Mouse (Mus musculus) limb, embryonic 13.5 days (tissue): ENCODE results near the gene Irx3. TPM values are rescaled to one million over a fixed set of nuclear protein-coding genes. Genes with fewer than 3 reads are reported as not detected.

Experiments
- ATAC-seq: fragments of 200-750 bp; cut with Nextera tagmentation; 2 replicates; pipeline ENCODE4 v1.8.0; 2017; ENCODE audit warnings: low read depth, moderate number of reproducible peaks, moderate TSS enrichment; ENCODE audit not compliant: low FRiP score
- H3K27ac ChIP-seq: fragments of 300-500 bp; sonication (generic); 2 replicates; pipeline ENCODE4 v1.5.1; 2015; ENCODE audit warnings: inconsistent platforms, mild to moderate bottlenecking, moderate library complexity
- H3K27me3 ChIP-seq: fragments of 300-500 bp; sonication (generic); 2 replicates; pipeline ENCODE4 v1.6.1; 2015; ENCODE audit warnings: mild to moderate bottlenecking, inconsistent platforms
- H3K36me3 ChIP-seq: fragments of 300-500 bp; sonication (generic); 2 replicates; pipeline ENCODE4 v1.6.1; 2015; ENCODE audit warnings: inconsistent platforms, mild to moderate bottlenecking, moderate library complexity
- H3K4me1 ChIP-seq: fragments of 300-500 bp; sonication (generic); 2 replicates; pipeline ENCODE4 v1.6.1; 2015; ENCODE audit warnings: inconsistent platforms
- H3K4me2 ChIP-seq: fragments of 300-500 bp; sonication (generic); replicated peaks from 2 replicates; pipeline ENCODE4 v1.6.1; 2015; ENCODE audit warnings: inconsistent platforms, mild to moderate bottlenecking, moderate library complexity
- H3K4me3 ChIP-seq: fragments of 300-500 bp; sonication (generic); 2 replicates; pipeline ENCODE4 v1.5.1; 2015; ENCODE audit warnings: moderate library complexity, mild to moderate bottlenecking, inconsistent platforms
- H3K9ac ChIP-seq: fragments of 300-500 bp; sonication (generic); 2 replicates; pipeline ENCODE4 v1.6.1; 2015; ENCODE audit warnings: mild to moderate bottlenecking, inconsistent platforms
- H3K9me3 ChIP-seq: fragments of 300-500 bp; sonication (generic); 2 replicates; pipeline ENCODE4 v1.6.1; 2016; ENCODE audit warnings: inconsistent platforms
- WGBS: fragments of 180-500 bp; shearing (Covaris S2); methylation state at CpG from one replicate; pipeline ENCODE4 v1.1.7; 2015; 5-methylcytosine and 5-hydroxymethylcytosine counted together
- polyA plus RNA-seq: library from polyadenylated mRNA; unstranded; fragments of >200 nt; fragmentation: Nextera tagmentation; extraction: Ambion mirVana; gene quantifications from 2 replicates; pipeline ENCODE4 v1.2.1, GENCODE M21; 2015

Irx3 gene
- polyA plus RNA-seq, result 12.1 and 13.3 TPM in 2 replicates

DNA sequence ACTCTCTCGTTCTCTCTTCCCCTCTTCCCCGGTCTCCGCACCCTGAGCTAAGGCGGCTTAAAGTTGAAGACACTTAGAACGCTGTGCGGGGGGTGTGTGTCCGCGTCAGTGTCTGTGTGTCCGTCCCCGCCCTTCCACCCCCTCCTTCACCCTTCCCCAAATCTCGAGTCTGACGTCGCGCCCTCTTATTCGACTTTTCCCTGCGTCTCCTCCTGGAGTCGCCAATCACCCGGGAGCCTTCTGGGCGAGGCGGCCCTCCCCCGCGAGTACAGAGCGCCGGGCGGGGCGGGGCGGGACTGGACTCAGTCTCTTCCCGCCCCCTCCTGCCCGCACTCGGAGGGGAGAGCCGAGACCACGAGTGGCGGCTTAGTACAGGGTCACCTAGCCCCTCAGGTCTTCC is at the start of gene Irx3:
TSS of gene Irx3 (minus strand) at position 229 of the 400 bp plus-strand sequence.
- H3K9me3 ChIP-seq, result no peaks in the 10 kb centered on the region
- peak; percentile 46 for ATAC-seq
- H3K4me3 ChIP-seq, result peak within 1 kb of the TSS; percentile 59
- H3K27ac ChIP-seq, result peak within 1 kb of the TSS; percentile 75
- peak within 1 kb of the TSS; percentile 83 for H3K4me2 ChIP-seq
- peak within 1 kb of the TSS; percentile 74 for H3K9ac ChIP-seq
- no peaks in the 10 kb centered on the region for H3K36me3 ChIP-seq
- H3K27me3 ChIP-seq, result peaks cover 99% of the 10 kb centered on the region
- under 1% methylated on average over 31 of the region's 33 CpGs for WGBS
- H3K4me1 ChIP-seq, result peaks cover 65% of the 10 kb centered on the region

GRCm38 (mm10) chr8:91851359-91851758 is 49.5 kb upstream of the Irx3 start:
- H3K4me3 ChIP-seq, result no peak overlapping the region
- peaks cover 92% of the 10 kb centered on the region for H3K27me3 ChIP-seq
- H3K4me2 ChIP-seq, result no peak overlapping the region
- H3K9me3 ChIP-seq, result no peaks in the 10 kb centered on the region
- H3K27ac ChIP-seq, result no peak overlapping the region
- ATAC-seq, result no peak
- H3K9ac ChIP-seq, result no peak overlapping the region
- 63% methylated on average over 10 of the region's 10 CpGs for WGBS
- no peaks in the 10 kb centered on the region for H3K4me1 ChIP-seq
- no peaks in the 10 kb centered on the region for H3K36me3 ChIP-seq

DNA sequence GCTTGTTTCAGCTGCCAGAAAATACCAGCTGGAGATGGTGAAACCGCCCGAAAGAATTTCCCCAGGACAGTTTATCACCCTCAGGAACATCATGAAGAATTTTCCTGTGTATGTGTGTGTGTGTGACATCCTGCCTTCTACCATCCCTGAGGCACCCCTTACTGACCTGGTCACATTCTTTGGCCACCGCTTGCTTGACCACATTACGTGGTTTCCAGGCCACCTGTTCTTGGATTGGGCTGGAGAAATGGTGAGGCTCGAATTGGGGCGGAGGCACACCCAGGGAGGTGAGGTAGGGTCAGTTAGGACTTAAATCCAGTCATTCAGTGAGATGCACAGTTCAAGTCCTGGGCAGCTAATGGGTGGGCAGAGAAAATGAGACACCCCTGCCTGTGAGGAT is 48.1 kb upstream of the Irx3 start:
- no peaks in the 10 kb centered on the region for H3K9me3 ChIP-seq
- no peaks in the 10 kb centered on the region for H3K4me1 ChIP-seq
- no peaks in the 10 kb centered on the region for H3K36me3 ChIP-seq
- H3K4me2 ChIP-seq, result no peak overlapping the region
- H3K27ac ChIP-seq, result no peak overlapping the region
- no peak overlapping the region for H3K9ac ChIP-seq
- no peak for ATAC-seq
- peaks cover 92% of the 10 kb centered on the region for H3K27me3 ChIP-seq
- H3K4me3 ChIP-seq, result no peak overlapping the region
- 86% methylated on average over 6 of the region's 6 CpGs for WGBS

GRCm38 (mm10) chr8:91849529-91849928 is 47.7 kb upstream of the Irx3 start:
- Histone ChIP-seq H3K27me3 (peaks cover 89% of the 10 kb centered on the region), H3K4me3 (no peak overlapping the region), H3K4me2 (no peak overlapping the region), H3K9me3 (no peaks in the 10 kb centered on the region), H3K9ac (no peak overlapping the region), H3K27ac (no peak overlapping the region), H3K36me3 (no peaks in the 10 kb centered on the region), H3K4me1 (no peaks in the 10 kb centered on the region)
- ATAC-seq, result no peak
- WGBS, result 63% methylated on average over 8 of the region's 8 CpGs

GRCm38 (mm10) chr8:91845641-91846040 is 43.8 kb upstream of the Irx3 start:
- H3K27me3 ChIP-seq, result peaks cover 83% of the 10 kb centered on the region
- H3K27ac ChIP-seq, result no peak overlapping the region
- H3K4me1 ChIP-seq, result no peaks in the 10 kb centered on the region
- H3K4me2 ChIP-seq, result no peak overlapping the region
- no peak overlapping the region for H3K9ac ChIP-seq
- H3K9me3 ChIP-seq, result no peaks in the 10 kb centered on the region
- no peak overlapping the region for H3K4me3 ChIP-seq
- ATAC-seq, result no peak
- WGBS, result 77% methylated on average over 3 of the region's 3 CpGs
- no peaks in the 10 kb centered on the region for H3K36me3 ChIP-seq

DNA sequence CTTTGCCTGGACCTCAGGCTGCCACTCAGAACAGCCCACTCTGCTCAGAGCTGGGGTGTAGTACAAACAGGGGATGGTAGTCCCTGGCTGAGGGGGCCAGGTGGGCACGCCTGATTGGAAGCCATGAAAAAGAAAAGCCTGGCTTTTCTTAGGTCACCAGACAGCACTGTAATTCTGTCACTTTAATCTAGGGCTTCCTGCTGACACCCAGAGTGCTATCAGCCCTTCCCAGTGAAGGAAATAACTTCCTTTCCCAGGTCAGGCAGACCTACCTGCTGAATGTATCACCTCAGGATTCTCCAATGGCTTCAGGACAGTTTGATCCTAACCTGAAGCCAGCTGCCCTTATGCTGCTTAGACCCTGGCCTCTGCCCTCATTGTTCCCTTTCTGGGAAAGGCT is 35.3 kb upstream of the Irx3 start:
- Histone ChIP-seq H3K36me3 (no peaks in the 10 kb centered on the region), H3K27me3 (peaks cover 86% of the 10 kb centered on the region), H3K4me2 (no peak overlapping the region), H3K9me3 (no peaks in the 10 kb centered on the region), H3K27ac (no peak overlapping the region), H3K9ac (no peak overlapping the region), H3K4me1 (no peaks in the 10 kb centered on the region), H3K4me3 (no peak overlapping the region)
- ATAC-seq, result no peak
- 13% methylated on average over 1 of the region's 1 CpGs for WGBS

- ATAC-seq, result no peak
- no peak overlapping the region for H3K4me2 ChIP-seq
Measured at GRCm38 (mm10) chr8:91836685-91837084, 34.8 kb upstream of the Irx3 start.

GRCm38 (mm10) chr8:91827661-91828060 is 25.8 kb upstream of the Irx3 start:
- no peak overlapping the region for H3K9ac ChIP-seq
- H3K27ac ChIP-seq, result no peak overlapping the region
- no peaks in the 10 kb centered on the region for H3K4me1 ChIP-seq
- peaks cover 100% of the 10 kb centered on the region for H3K27me3 ChIP-seq
- H3K4me2 ChIP-seq, result no peak overlapping the region
- H3K36me3 ChIP-seq, result no peaks in the 10 kb centered on the region
- no peak overlapping the region for H3K4me3 ChIP-seq
- 26% methylated on average over 14 of the region's 14 CpGs for WGBS
- no peak for ATAC-seq
- no peaks in the 10 kb centered on the region for H3K9me3 ChIP-seq

More at GRCm38 (mm10) chr8:91836685-91837084, 34.8 kb upstream of the Irx3 start:
- Histone ChIP-seq H3K9ac (no peak overlapping the region), H3K4me1 (no peaks in the 10 kb centered on the region), H3K27ac (no peak overlapping the region), H3K4me3 (no peak overlapping the region), H3K36me3 (no peaks in the 10 kb centered on the region), H3K9me3 (no peaks in the 10 kb centered on the region), H3K27me3 (peaks cover 86% of the 10 kb centered on the region)
- 38% methylated on average over 9 of the region's 9 CpGs for WGBS

GRCm38 (mm10) chr8:91827192-91827591 is 25.3 kb upstream of the Irx3 start:
- Histone ChIP-seq H3K4me1 (no peaks in the 10 kb centered on the region), H3K9ac (no peak overlapping the region), H3K27ac (no peak overlapping the region), H3K36me3 (no peaks in the 10 kb centered on the region), H3K4me3 (no peak overlapping the region), H3K27me3 (peaks cover 99% of the 10 kb centered on the region), H3K9me3 (no peaks in the 10 kb centered on the region), H3K4me2 (no peak overlapping the region)
- no peak for ATAC-seq
- WGBS, result 47% methylated on average over 9 of the region's 9 CpGs

GRCm38 (mm10) chr8:91823357-91823756 is 21.5 kb upstream of the Irx3 start:
- Histone ChIP-seq H3K4me1 (no peaks in the 10 kb centered on the region), H3K4me2 (no peak overlapping the region), H3K36me3 (no peaks in the 10 kb centered on the region), H3K9ac (no peak overlapping the region), H3K4me3 (no peak overlapping the region), H3K27me3 (peaks cover 97% of the 10 kb centered on the region), H3K27ac (no peak overlapping the region), H3K9me3 (no peaks in the 10 kb centered on the region)
- 83% methylated on average over 11 of the region's 11 CpGs for WGBS
- ATAC-seq, result no peak

DNA sequence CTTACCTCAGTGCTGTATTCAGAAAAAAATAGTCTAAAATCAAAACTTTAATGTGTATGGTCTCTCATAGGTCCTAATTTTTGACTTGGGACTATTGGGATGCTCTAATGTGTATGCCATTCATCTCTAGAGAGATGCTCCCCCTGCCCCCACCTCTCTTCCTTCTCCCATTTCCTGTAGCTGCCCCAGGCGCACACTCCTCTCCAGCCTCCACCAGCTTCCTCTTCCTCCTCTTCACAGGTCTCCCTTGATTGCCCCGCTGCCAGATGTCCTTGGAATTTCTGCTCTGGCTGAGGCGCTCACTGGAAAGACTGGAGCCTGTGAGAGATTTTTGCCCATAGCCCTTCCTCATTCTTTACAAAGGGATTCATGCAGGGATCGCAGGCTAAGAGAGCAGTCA is 20.9 kb upstream of the Irx3 start:
- Histone ChIP-seq H3K27ac (no peak overlapping the region), H3K36me3 (no peaks in the 10 kb centered on the region), H3K4me3 (no peak overlapping the region), H3K4me1 (no peaks in the 10 kb centered on the region), H3K4me2 (no peak overlapping the region), H3K27me3 (peaks cover 97% of the 10 kb centered on the region), H3K9me3 (no peaks in the 10 kb centered on the region), H3K9ac (no peak overlapping the region)
- WGBS, result 22% methylated on average over 4 of the region's 4 CpGs
- no peak for ATAC-seq

DNA sequence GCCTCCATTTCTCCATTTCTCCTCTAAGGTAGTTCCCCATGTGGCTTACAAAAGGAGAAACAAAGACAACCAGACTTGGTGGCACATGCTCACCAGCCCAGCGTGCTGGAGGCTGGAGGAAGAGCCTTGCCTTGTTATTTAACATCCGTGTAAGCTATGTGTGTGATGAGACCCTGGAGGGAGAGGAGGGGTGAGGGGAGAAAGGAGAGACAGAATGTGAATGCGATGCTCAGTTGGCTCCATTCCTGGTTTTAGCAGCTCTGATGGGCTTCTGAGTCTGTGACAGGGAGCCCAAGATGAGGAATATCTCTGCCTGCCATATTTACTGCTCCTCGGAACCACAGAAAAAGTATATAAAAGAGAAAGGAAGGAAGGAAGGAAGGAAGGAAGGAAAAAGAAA is 20.1 kb upstream of the Irx3 start:
- H3K4me3 ChIP-seq, result no peak overlapping the region
- 37% methylated on average over 4 of the region's 4 CpGs for WGBS
- H3K4me1 ChIP-seq, result no peaks in the 10 kb centered on the region
- H3K27me3 ChIP-seq, result peaks cover 97% of the 10 kb centered on the region
- H3K9me3 ChIP-seq, result no peaks in the 10 kb centered on the region
- H3K4me2 ChIP-seq, result no peak overlapping the region
- no peak overlapping the region for H3K9ac ChIP-seq
- ATAC-seq, result no peak
- H3K27ac ChIP-seq, result no peak overlapping the region
- H3K36me3 ChIP-seq, result no peaks in the 10 kb centered on the region

DNA sequence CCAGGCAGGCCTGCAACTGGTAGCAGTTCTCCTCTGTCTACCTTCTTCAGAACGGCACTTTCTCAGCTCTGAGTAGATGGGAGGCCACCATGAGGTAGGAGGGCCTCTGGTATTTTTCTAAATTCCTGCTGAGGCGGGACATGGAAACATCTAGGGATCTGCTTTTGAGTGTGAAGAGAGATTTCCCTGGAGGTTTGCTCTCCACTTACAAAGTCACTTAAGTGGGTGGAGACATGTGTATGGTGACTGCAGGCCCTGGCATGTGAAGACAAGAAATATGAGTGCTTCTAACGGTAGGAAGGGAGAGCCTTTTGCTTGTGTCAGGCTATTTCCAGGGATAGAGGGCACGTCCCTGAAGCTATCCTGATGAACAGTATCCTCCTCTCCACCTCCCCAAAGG is 17.9 kb upstream of the Irx3 start:
- ATAC-seq, result no peak

More for the DNA sequence above, 17.9 kb upstream of the Irx3 start:
- no peak overlapping the region for H3K4me2 ChIP-seq
- H3K9me3 ChIP-seq, result no peaks in the 10 kb centered on the region
- H3K27me3 ChIP-seq, result peaks cover 94% of the 10 kb centered on the region
- H3K27ac ChIP-seq, result no peak overlapping the region
- 60% methylated on average over 4 of the region's 4 CpGs for WGBS
- no peaks in the 10 kb centered on the region for H3K4me1 ChIP-seq
- no peaks in the 10 kb centered on the region for H3K36me3 ChIP-seq
- H3K9ac ChIP-seq, result no peak overlapping the region
- no peak overlapping the region for H3K4me3 ChIP-seq
